In genomic region chr12:16277567-16278332, GRCm38 (mm10) we compare ENCODE assay signal across 16 mouse cellular contexts.
DNase-seq lines count a peak whose midpoint lies in the region; ATAC-seq lines count a peak whose summit lies in the region.
"Had no signal": no experiment of that assay in that cellular context is flagged by ENCODE, and none has a peak within 500 bp of the region (broad histone marks: within the 10 kb centered on the region; RNA-seq: fewer than 3 reads in every experiment).

No protein-coding gene starts in this region.

- 62% methylated on average over 4 of the region's 4 CpGs for WGBS in heart, embryonic 14.5 days
- 66% methylated on average over 4 of the region's 4 CpGs for WGBS in heart, embryonic 10.5 days
- 46% methylated on average over 4 of the region's 4 CpGs for WGBS in midbrain, embryonic 11.5 days

- H3K9me3 ChIP-seq in heart, embryonic 14.5 days (ENCODE audit: control insufficient read depth, low read length) = no peaks in the 10 kb centered on the region
- no peaks in the 10 kb centered on the region for H3K9me3 ChIP-seq in heart, embryonic 10.5 days
- H3K9me3 ChIP-seq in midbrain, embryonic 11.5 days (ENCODE audit: control insufficient read depth, low read length) = no peaks in the 10 kb centered on the region
- H3K9me3 ChIP-seq: forebrain, embryonic 15.5 days; intestine, embryonic 15.5 days; limb, embryonic 15.5 days had no signal

- peaks cover 2 to 19% of the 10 kb centered on the region in 2 experiments for H3K4me1 ChIP-seq in heart, embryonic 14.5 days (ENCODE audit: control insufficient read depth in 2 of 2, insufficient read depth in 2 of 2, low read length in 2 of 2)
- peaks cover 7% of the 10 kb centered on the region; the same call in 1 of the 2 replicates for H3K4me1 ChIP-seq in heart, embryonic 10.5 days
- peaks cover 4% of the 10 kb centered on the region; the same call in 1 of the 2 replicates for H3K4me1 ChIP-seq in midbrain, embryonic 11.5 days (ENCODE audit: control insufficient read depth, insufficient read depth, low read length)
- H3K4me1 ChIP-seq: intestine, embryonic 15.5 days; limb, embryonic 15.5 days had no signal

- no peak overlapping the region for H3K4me3 ChIP-seq in heart, embryonic 14.5 days (ENCODE audit: control insufficient read depth in 1 of 2, insufficient read depth in 1 of 2, low read depth in 1 of 2, low read length in 2 of 2)
- H3K4me3 ChIP-seq in heart, embryonic 10.5 days = no peak overlapping the region
- no peak overlapping the region for H3K4me3 ChIP-seq in midbrain, embryonic 11.5 days (ENCODE audit: low read depth, low read length)
- H3K4me3 ChIP-seq: forebrain, embryonic 15.5 days; heart, adult 2 months; intestine, embryonic 15.5 days; limb, embryonic 15.5 days had no signal

- no peak overlapping the region for H3K9ac ChIP-seq in heart, embryonic 14.5 days (ENCODE audit: low read length)
- H3K9ac ChIP-seq in midbrain, embryonic 11.5 days (ENCODE audit: low read length) = no peak overlapping the region
- H3K9ac ChIP-seq: forebrain, embryonic 15.5 days; intestine, embryonic 15.5 days; limb, embryonic 15.5 days had no signal

- DNase-seq in heart, embryonic 10.5 days (ENCODE audit: low spot score) = no peak
- peak; percentile 14 for DNase-seq in MN1 (ENCODE audit: low spot score)
- DNase-seq in embryo, embryonic 9.5 days (ENCODE audit: extremely low spot score) = peak; percentile 12
- no peak for DNase-seq in midbrain, embryonic 11.5 days (ENCODE audit: low spot score, missing footprints)
- DNase-seq in adrenal gland, adult 2 months = no peak
- DNase-seq in ovary, adult 18-20 months (ENCODE audit: low spot score) = no peak
- DNase-seq: heart, adult 2 months; layer of hippocampus, adult 9-11 months; lung, postnatal 14 days; spleen, adult 18-20 months; thymus, adult 18-20 months had no signal

- no peak overlapping the region for H3K4me2 ChIP-seq in heart, embryonic 14.5 days (ENCODE audit: low read length)
- H3K4me2 ChIP-seq in midbrain, embryonic 11.5 days = no peak overlapping the region
- H3K4me2 ChIP-seq: forebrain, embryonic 15.5 days; intestine, embryonic 15.5 days; limb, embryonic 15.5 days had no signal

- 0 out of 2 replicates have a peak, but pooled peaks have one; percentile 26 for ATAC-seq in heart, embryonic 14.5 days (ENCODE audit: insufficient number of reproducible peaks, insufficient read depth, low FRiP score, low read depth)
- peak; percentile 77 for ATAC-seq in midbrain, embryonic 11.5 days (ENCODE audit: low FRiP score)
- ATAC-seq in granulocyte monocyte progenitor cell, adult 5-6 weeks (replicated peaks; ENCODE audit: poor library complexity, severe bottlenecking) = no peak
- ATAC-seq: forebrain, embryonic 15.5 days; intestine, embryonic 15.5 days had no signal

- no peaks in the 10 kb centered on the region for H3K27me3 ChIP-seq in heart, embryonic 14.5 days (ENCODE audit: control insufficient read depth, insufficient read depth, low read length)
- no peaks in the 10 kb centered on the region for H3K27me3 ChIP-seq in heart, embryonic 10.5 days (ENCODE audit: insufficient read depth, poor library complexity, severe bottlenecking)
- H3K27me3 ChIP-seq in midbrain, embryonic 11.5 days (ENCODE audit: control insufficient read depth, insufficient read depth, low read length) = no peaks in the 10 kb centered on the region
- H3K27me3 ChIP-seq: forebrain, embryonic 15.5 days; intestine, embryonic 15.5 days; limb, embryonic 15.5 days had no signal

- H3K36me3 ChIP-seq in heart, embryonic 14.5 days (ENCODE audit: control insufficient read depth, insufficient read depth, low read length) = no peaks in the 10 kb centered on the region
- H3K36me3 ChIP-seq in heart, embryonic 10.5 days = no peaks in the 10 kb centered on the region
- H3K36me3 ChIP-seq in midbrain, embryonic 11.5 days (ENCODE audit: control insufficient read depth, insufficient read depth, low read length) = no peaks in the 10 kb centered on the region
- H3K36me3 ChIP-seq: forebrain, embryonic 15.5 days; intestine, embryonic 15.5 days; limb, embryonic 15.5 days had no signal

- 0 out of 4 replicates have a peak overlapping the region, but pooled peaks of 1 of the 2 experiments have one; percentile 2 for H3K27ac ChIP-seq in heart, embryonic 14.5 days (replicated peaks in 1 of 2; ENCODE audit: control insufficient read depth in 1 of 2, insufficient read depth in 1 of 2, low read depth in 2 of 2, low read length in 2 of 2)
- no peak overlapping the region for H3K27ac ChIP-seq in heart, embryonic 10.5 days
- H3K27ac ChIP-seq in midbrain, embryonic 11.5 days (ENCODE audit: low read depth, low read length) = no peak overlapping the region
- H3K27ac ChIP-seq: forebrain, embryonic 15.5 days; heart, adult 2 months; intestine, embryonic 15.5 days; limb, embryonic 15.5 days had no signal

Comparison
In these comparisons a context has a peak if more than half of its experiments do, and no peak if none do; other contexts are left out.
1. DNase-seq: peak in MN1 (single experiment) and embryo, embryonic 9.5 days (single experiment); none in heart, embryonic 10.5 days (single experiment), midbrain, embryonic 11.5 days (single experiment), adrenal gland, adult 2 months (single experiment) and ovary, adult 18-20 months (single experiment).